Mouse (Mus musculus) heart, postnatal 14 days (tissue): ENCODE measurements around the gene Tnfrsf13c. TPM values are rescaled to one million over a fixed set of nuclear protein-coding genes. Genes with fewer than 3 reads are reported as not detected.
A peak's percentile ranks its signal among the peaks of the same experiment; 100 is the strongest.

Experiments
- DNase-seq, 2 experiments: peaks; one replicate each; pipeline ENCODE4 v3.0.0; 2021 to 2022
- intact Hi-C: fragments of 180-260 bp; cut with DNase I; formaldehyde crosslinking; loops from one replicate; pipeline ENCODE4 v1.15.1; 2025
- total RNA-seq, 2 experiments: library from RNA; stranded (reverse); gene quantifications; 2 replicates each; pipeline ENCODE4 v1.2.3; 2021

The Tnfrsf13c gene
- total RNA-seq, 2 experiments from 2014 or later = 0.24 TPM

DNA sequence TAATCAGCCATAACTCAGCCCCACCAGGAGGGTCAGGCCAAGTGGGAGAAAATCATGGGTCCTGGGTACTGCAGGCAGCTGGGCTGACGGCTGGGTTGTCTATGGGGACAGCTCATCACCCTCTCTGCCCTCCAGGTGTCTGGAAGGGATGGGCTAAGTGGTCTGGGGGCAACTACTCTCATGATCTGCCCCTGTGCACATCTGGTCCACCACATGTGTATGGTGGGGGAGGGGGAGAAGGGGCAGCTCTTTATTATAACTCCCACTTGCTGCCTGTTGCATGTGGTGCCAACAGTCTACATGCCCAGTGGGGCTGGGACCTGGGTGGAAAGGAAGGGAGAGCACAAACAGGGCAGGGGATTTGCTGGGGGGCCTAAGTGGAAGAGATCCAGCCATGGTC is 13.4 kb downstream of the Tnfrsf13c start:
- DNase-seq = no peak

DNA sequence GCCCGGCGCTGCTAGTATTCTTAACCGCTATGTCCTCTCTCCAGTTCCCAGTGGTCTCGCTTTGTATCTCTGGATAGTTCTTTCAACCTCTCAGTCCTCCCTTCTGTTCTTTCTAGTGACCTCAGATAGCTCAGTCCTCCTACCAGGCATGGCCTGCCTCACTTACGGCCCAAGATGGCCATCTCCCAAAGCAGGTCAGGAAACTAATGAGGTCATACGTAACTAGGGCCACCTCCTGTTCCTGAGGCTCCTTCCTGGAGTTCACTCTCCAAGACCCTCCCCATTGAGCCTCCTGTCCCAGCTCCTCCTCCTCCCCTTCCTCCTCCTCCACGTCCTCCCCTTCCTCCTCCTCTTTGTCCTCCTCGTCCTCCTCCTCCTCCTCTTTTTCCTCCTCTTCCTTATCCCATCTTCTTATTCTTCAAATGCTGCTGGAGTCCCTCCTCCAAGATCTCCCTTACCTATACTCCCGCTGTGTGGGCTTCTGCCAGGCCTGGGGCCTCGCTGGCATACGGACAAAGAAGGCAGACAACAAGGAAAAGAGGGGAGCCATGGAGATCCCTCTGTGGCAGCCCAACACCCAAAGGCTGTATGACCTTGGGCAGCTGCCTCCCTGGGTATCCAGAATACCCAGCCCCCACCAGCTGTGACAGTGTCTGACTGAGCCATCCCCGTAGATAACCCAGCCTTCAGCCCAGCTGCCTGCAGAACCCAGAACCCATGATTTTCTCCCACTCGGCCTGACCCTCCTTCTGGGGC is 14.7 kb downstream of the Tnfrsf13c start:
- intact Hi-C loops = no loop called here
- no peak for DNase-seq

More for the DNA sequence above, 13.4 kb downstream of the Tnfrsf13c start:
- intact Hi-C loops = no loop called here

- intact Hi-C loops = no loop called here
- DNase-seq = no peak
These were observed 15.9 kb downstream of the Tnfrsf13c start for GRCm38 (mm10) chr15:82208307-82208706.

- DNase-seq = no peak
- intact Hi-C loops = no loop called here
These were observed 16.5 kb downstream of the Tnfrsf13c start for GRCm38 (mm10) chr15:82207504-82208219.

DNA sequence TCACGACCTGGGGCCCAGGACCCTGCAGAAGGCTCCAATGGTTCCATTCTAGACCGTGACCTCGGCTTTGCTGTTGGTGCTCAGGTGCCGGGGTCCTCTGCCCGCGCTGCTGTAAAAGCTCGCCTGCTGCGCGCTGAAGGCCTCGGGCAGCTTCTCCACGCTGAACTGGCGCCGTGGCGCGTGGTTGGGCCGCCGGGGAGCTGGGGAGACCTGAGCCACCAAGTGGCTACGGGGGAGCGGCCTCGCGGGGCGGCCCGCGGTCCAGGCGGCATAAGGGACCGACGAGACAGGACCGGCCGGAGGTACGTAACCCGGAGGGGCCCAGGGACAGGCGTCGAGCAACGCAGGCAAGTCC is 17.1 kb downstream of the Tnfrsf13c start:
- no peak for DNase-seq
- intact Hi-C loops = no loop called here

- DNase-seq = peak; percentile 86 to 90
- intact Hi-C loops = no loop called here
These were observed 17.6 kb downstream of the Tnfrsf13c start for GRCm38 (mm10) chr15:82206365-82207104.

DNA sequence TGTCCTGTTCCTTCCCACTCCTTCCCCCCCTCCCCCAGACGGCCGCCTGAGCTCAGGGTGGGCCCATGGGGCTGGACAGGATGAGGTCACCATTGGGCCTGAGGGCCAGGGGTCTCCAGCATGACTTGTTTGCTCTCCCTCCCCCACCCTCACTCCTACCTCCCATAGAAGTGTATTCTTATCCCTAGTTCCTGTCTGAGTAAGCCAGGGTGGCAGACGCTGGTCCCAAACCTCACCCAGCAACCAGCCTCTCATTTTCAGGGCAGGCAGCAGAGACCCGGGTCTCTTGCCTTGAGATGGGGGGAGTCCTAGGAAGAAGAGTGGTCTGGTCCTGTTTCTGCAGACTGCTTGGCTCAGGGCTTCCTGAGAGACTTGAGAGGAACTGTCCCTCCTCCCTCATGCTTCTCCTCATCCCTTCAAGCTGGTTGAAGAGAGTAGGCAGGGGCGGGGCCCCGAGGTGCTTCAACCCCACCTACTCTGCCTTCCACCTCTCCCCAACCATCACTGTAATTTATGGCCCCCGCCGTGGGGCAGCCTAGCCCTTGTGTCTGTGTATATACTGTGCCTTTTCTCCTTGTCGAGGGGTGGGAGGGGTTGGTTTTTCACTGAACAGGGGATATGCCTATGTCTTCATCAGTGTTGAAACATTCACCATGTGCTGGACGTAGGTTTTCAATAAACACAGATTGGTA is 19.3 kb downstream of the Tnfrsf13c start:
- no peak for DNase-seq
- intact Hi-C loops = no loop called here

GRCm38 (mm10) chr15:82203611-82204351 is 20.4 kb downstream of the Tnfrsf13c start:
- no peak for DNase-seq
- intact Hi-C loops = no loop called here

DNA sequence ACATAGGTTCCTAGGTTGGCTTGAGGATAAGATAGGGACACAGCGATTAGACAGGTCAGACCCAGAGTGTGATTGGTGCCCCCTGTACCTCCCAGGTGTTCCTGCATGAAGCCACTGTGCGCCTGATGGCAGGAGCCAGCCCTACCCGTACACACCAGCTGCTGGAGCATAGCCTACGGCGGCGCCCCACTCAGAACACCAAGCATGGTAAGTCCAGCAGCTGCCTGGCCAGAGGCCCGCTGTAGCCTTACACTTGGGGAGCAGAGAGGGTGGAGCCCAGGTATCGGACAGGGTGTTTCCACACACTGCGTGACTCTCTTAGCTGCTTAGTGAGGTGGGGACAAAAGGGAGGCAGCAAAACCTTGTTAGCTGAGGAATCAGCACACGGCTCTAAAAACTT is 21.1 kb downstream of the Tnfrsf13c start:
- intact Hi-C loops = no loop called here
- no peak for DNase-seq

- intact Hi-C loops = no loop called here
- no peak for DNase-seq
These were observed 22.1 kb downstream of the Tnfrsf13c start for GRCm38 (mm10) chr15:82202086-82202485.

GRCm38 (mm10) chr15:82199546-82199945 is 24.6 kb downstream of the Tnfrsf13c start:
- DNase-seq = no peak
- intact Hi-C loops = no loop called here

DNA sequence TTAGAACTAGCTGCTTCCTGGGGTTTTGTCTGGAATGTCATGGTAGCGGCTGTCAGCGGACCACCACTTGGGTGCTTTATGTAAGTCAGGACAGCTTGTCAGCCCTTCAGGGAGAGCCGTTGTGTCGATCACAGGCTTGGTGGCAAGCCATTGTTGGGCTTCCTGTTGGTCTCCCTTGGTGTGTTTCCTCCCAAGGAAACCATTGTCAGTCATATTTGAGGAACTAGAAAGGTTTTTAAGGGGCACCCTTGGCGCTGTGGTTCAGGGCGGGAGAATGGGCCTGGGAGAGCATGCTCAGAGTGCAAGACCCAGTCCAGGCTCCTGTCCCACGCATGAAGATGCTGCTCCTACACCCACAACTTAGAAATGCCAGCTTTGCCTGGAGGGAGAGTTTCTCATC is 25.8 kb downstream of the Tnfrsf13c start:
- intact Hi-C loops = no loop called here
- DNase-seq = no peak

DNA sequence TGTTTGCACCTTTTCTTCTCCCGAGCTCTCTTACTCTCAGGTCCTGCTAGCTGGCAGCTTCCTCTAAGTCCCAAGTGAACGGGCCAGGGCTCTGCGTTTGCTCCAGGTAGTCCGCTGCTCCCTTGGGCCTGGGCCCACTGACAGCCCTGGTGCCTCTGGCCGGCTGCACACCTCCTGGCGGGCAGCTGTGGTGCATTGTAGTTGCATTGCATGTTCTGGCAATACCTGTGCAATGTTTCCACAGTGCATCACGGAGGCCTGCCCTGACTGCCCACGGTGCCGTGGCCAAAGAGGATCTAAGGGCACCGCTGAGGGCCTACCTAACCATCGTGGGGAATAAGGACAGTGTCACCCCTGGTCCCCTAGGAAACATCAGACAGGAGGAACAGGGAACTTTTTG is 26.2 kb downstream of the Tnfrsf13c start:
- no peak for DNase-seq
- intact Hi-C loops = no loop called here

DNA sequence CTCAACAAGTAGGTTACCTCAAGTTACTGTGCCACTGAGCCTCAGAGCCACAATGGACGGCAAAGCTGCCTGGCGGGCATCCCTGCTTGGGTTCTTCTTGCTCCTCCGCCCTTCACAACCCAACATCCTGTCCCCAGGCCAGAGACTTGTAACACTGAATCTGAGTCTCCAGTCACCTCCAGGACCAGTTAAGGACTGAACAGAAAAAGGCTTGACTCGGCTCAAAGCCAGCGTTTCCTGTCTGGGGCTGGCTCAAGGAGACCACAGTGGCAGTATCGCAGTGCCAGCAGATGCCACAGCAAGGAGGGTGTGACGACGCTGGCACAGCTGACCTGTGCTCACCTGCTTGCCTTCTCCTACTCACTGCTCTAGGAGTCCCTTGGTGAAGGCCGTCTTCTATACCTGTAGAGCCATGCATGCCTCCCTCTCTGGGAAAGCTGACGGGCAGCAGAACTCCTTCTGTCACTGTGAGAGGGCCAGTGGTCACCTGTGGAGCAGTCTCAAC is 26.9 kb downstream of the Tnfrsf13c start:
- no peak for DNase-seq
- intact Hi-C loops = no loop called here

GRCm38 (mm10) chr15:82196300-82196699 is 27.9 kb downstream of the Tnfrsf13c start:
- intact Hi-C loops = no loop called here

DNA sequence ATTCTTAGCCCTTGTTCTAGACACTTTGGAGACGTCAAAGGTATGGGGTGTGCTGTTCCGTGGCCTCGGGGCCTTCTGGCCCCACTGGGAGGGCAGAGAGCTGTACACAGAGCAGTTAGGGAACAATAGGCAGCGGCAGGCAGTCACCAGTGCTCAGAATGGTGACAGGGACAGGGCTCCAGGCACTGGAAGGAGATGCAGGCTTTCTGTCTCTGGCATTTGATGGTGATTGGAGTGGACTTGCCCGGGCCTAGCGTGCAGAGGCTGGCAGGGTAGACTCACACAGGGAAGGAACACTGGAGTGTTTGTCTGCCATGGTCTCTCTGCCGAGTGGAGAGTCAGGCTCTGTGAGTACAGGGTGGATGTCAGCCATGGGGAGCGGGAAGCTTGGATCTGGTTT is 31.6 kb downstream of the Tnfrsf13c start:
- intact Hi-C loops = no loop called here
- no peak for DNase-seq

More at GRCm38 (mm10) chr15:82196300-82196699, 27.9 kb downstream of the Tnfrsf13c start:
- no peak for DNase-seq

DNA sequence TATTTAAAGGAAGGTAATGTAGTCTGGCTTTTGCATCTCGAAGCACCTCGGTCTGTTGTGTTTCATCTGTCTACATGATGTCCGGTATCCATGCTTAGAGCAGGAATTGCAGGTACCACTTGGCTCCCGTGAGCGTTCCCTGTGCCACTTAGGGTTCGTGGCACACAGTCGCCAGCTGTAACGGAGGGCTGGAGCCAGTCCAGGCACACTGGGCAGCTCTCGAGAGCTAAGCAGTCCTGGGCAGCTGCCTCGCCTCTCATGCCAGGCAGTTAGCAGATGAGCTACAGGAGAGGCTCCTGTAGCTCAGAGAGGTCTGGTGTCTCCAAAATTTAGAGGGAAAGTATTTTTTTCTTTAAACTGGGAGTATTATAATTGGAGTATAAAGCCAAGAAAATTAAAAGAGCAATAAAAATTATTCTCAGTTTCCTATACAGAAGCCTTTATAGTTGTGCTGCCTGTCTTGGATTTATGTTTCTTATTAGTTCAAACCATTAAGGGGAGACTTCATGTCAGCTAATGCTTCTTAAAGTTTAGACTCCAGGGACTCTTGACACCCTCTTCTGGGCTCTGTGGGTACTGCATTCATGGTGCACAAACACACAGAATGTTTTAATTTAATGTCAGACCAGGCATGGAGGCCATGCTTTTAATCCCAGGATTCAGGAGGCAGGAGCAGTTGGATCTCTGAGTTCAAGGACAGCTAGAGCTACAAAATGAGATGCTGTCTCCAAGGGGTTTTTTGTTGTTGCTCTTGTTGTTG is 35.5 kb downstream of the Tnfrsf13c start:
- intact Hi-C loops = no loop called here
- DNase-seq = peak; percentile 50 to 60

GRCm38 (mm10) chr15:82187924-82188323 is 36.2 kb downstream of the Tnfrsf13c start:
- intact Hi-C loops = no loop called here
- no peak for DNase-seq

- intact Hi-C loops = no loop called here
- no peak for DNase-seq
These were observed 36.8 kb downstream of the Tnfrsf13c start for GRCm38 (mm10) chr15:82187401-82187800.
